In genomic region chr10:122318886-122319285, GRCm38 (mm10) we compare ENCODE assay signal across 8 mouse cellular contexts.
DNase-seq lines count a peak whose midpoint lies in the region; ATAC-seq and TF ChIP-seq lines count a peak whose summit lies in the region.

No protein-coding gene starts in this region.

- H3K27me3 ChIP-seq in liver, adult 2 months (ENCODE audit: control insufficient read depth, insufficient read depth, low read length), result no peaks in the 10 kb centered on the region
- no peaks in the 10 kb centered on the region for H3K27me3 ChIP-seq in liver, postnatal 0 days (ENCODE audit: insufficient read depth, low read length)
- H3K27me3 ChIP-seq in forebrain, embryonic 12.5 days, result no peaks in the 10 kb centered on the region
- H3K27me3 ChIP-seq in hindbrain, embryonic 16.5 days (replicated peaks; ENCODE audit: control insufficient read depth, insufficient read depth, low read length), result no peaks in the 10 kb centered on the region

- no peak overlapping the region for H3K27ac ChIP-seq in liver, adult 2 months (replicated peaks; ENCODE audit: insufficient read depth, low read depth, low read length)
- H3K27ac ChIP-seq in liver, postnatal 0 days (ENCODE audit: low read depth), result no peak overlapping the region
- H3K27ac ChIP-seq in forebrain, embryonic 12.5 days, result 0 out of 2 replicates have a peak overlapping the region, but pooled peaks have one; percentile 38
- no peak overlapping the region for H3K27ac ChIP-seq in hindbrain, embryonic 16.5 days (ENCODE audit: low read depth, low read length)
- no peak overlapping the region for H3K27ac ChIP-seq in left cerebral cortex, adult 2 months

- intact Hi-C loops in left cerebral cortex, adult 2 months (cut with DNase I), result no loop called here

- no peak overlapping the region for H3K4me2 ChIP-seq in liver, postnatal 0 days (ENCODE audit: low read depth, low read length)
- no peak overlapping the region for H3K4me2 ChIP-seq in forebrain, embryonic 12.5 days
- H3K4me2 ChIP-seq in hindbrain, embryonic 16.5 days (ENCODE audit: low read length), result no peak overlapping the region

- TF ChIP-seq EP300 in liver, postnatal 0 days (IDR thresholded peaks at IDR 0.05; ENCODE audit: low read depth), result no peak

- H3K4me3 ChIP-seq in liver, adult 2 months (ENCODE audit: insufficient read depth, low read depth, low read length), result no peak overlapping the region
- no peak overlapping the region for H3K4me3 ChIP-seq in liver, postnatal 0 days (ENCODE audit: low read depth, low read length)
- no peak overlapping the region for H3K4me3 ChIP-seq in forebrain, embryonic 12.5 days (replicated peaks)
- H3K4me3 ChIP-seq in hindbrain, embryonic 16.5 days (ENCODE audit: low read length), result no peak overlapping the region
- no peak overlapping the region for H3K4me3 ChIP-seq in left cerebral cortex, adult 2 months

- 84% methylated on average over 4 of the region's 4 CpGs for WGBS in liver, adult 2 months
- WGBS in liver, postnatal 0 days (ENCODE audit: insufficient replicate concordance), result 73% methylated on average over 4 of the region's 4 CpGs
- 57% methylated on average over 4 of the region's 4 CpGs for WGBS in forebrain, embryonic 12.5 days
- WGBS in hindbrain, embryonic 16.5 days, result 40% methylated on average over 4 of the region's 4 CpGs

- H3K9ac ChIP-seq in liver, adult 2 months (ENCODE audit: low read depth, low read length), result no peak overlapping the region
- no peak overlapping the region for H3K9ac ChIP-seq in liver, postnatal 0 days (replicated peaks)
- no peak overlapping the region for H3K9ac ChIP-seq in forebrain, embryonic 12.5 days
- H3K9ac ChIP-seq in hindbrain, embryonic 16.5 days (ENCODE audit: low read depth, low read length), result no peak overlapping the region

- no peak for TF ChIP-seq CTCF in liver, adult 2 months (IDR thresholded peaks at IDR 0.05; ENCODE audit: low read depth, low read length)
- no peak for TF ChIP-seq CTCF in liver, postnatal 0 days (IDR thresholded peaks at IDR 0.05; ENCODE audit: low read depth)
- no peak for TF ChIP-seq CTCF in left cerebral cortex, adult 2 months (IDR thresholded peaks at IDR 0.05)

- peaks cover 1% of the 10 kb centered on the region; the same call in 1 of the 2 replicates for H3K4me1 ChIP-seq in liver, adult 2 months (ENCODE audit: control insufficient read depth, insufficient read depth, low read length)
- H3K4me1 ChIP-seq in liver, postnatal 0 days (ENCODE audit: insufficient read depth), result peaks cover 1% of the 10 kb centered on the region; the same call in 1 of the 2 replicates
- H3K4me1 ChIP-seq in forebrain, embryonic 12.5 days, result 0 out of 2 replicates have a peak, but pooled peaks cover 4% of the 10 kb centered on the region
- H3K4me1 ChIP-seq in hindbrain, embryonic 16.5 days (ENCODE audit: control insufficient read depth, insufficient read depth, low read depth, low read length), result no peaks in the 10 kb centered on the region; the same call in 1 of the 2 replicates

- H3K79me2 ChIP-seq in liver, adult 2 months (ENCODE audit: control insufficient read depth, insufficient read depth, low read length), result no peaks in the 10 kb centered on the region

- no peaks in the 10 kb centered on the region for H3K36me3 ChIP-seq in liver, adult 2 months (ENCODE audit: control insufficient read depth, insufficient read depth, low read length)
- no peaks in the 10 kb centered on the region for H3K36me3 ChIP-seq in liver, postnatal 0 days (replicated peaks; ENCODE audit: insufficient read depth, low read length)
- H3K36me3 ChIP-seq in forebrain, embryonic 12.5 days (replicated peaks), result no peaks in the 10 kb centered on the region
- H3K36me3 ChIP-seq in hindbrain, embryonic 16.5 days (ENCODE audit: control insufficient read depth, insufficient read depth, low read length), result no peaks in the 10 kb centered on the region

- DNase-seq in cerebellum, postnatal 14 days, result peak; percentile 72 to 74
- DNase-seq in cerebellum, adult 18-20 months, result no peak
- peak; percentile 19 for DNase-seq in liver, adult 2 months (ENCODE audit: extremely low read depth, low read depth, low spot score)
- no peak for DNase-seq in liver, postnatal 0 days
- DNase-seq in left cerebral cortex, adult 11 months (ENCODE audit: low spot score), result no peak
- no peak for DNase-seq in left cerebral cortex, adult 2 months (ENCODE audit: extremely low spot score in 1 of 2, low spot score in 2 of 2)

- no peak for ATAC-seq in liver, postnatal 0 days
- ATAC-seq in forebrain, embryonic 12.5 days (ENCODE audit: low FRiP score), result peak; percentile 71; the same call in 1 of the 2 replicates
- ATAC-seq in hindbrain, embryonic 16.5 days, result peak; percentile 88

- no peak for TF ChIP-seq POLR2A in liver, adult 2 months (IDR thresholded peaks at IDR 0.05; ENCODE audit: extremely low read depth, insufficient read depth, low read length)

- no peaks in the 10 kb centered on the region for H3K9me3 ChIP-seq in liver, postnatal 0 days (ENCODE audit: low read length)
- H3K9me3 ChIP-seq in forebrain, embryonic 12.5 days, result no peaks in the 10 kb centered on the region
- H3K9me3 ChIP-seq in hindbrain, embryonic 16.5 days (ENCODE audit: control insufficient read depth, low read length), result no peaks in the 10 kb centered on the region

Comparison
In these comparisons a context has a peak if more than half of its experiments do, and no peak if none do; other contexts are left out.
1. DNase-seq: peak in cerebellum, postnatal 14 days (2 of 2) and liver, adult 2 months (single experiment); none in cerebellum, adult 18-20 months (0 of 2), liver, postnatal 0 days (single experiment), left cerebral cortex, adult 11 months (single experiment) and left cerebral cortex, adult 2 months (0 of 2).